Mouse (Mus musculus) MEL (cell line): ENCODE measurements around the gene Acox3.

Experiments
- CTCF ChIP-seq, 3 experiments: IDR thresholded peaks in 2 of 3; conservative IDR thresholded peaks in 1 of 3; 2 replicates each; pipeline ENCODE4 v1.5.1; 2011 to 2012; ENCODE audit warnings: low read length in 3 of 3, low read depth in 2 of 3, mild to moderate bottlenecking in 2 of 3, improper control_type of control experiment in 1 of 3, inconsistent platforms in 1 of 3, mixed read lengths in 1 of 3, moderate library complexity in 1 of 3; ENCODE audit not compliant: control insufficient read depth in 1 of 3, insufficient read depth in 1 of 3, poor library complexity in 1 of 3, severe bottlenecking in 1 of 3
- EP300 ChIP-seq, 2 experiments: IDR thresholded peaks; 2 replicates each; pipeline ENCODE4 v1.6.1; 2011; ENCODE audit warnings: improper control_type of control experiment in 2 of 2, low read length in 2 of 2, low read depth in 1 of 2, mild to moderate bottlenecking in 1 of 2
- MAX ChIP-seq: IDR thresholded peaks from 2 replicates; pipeline ENCODE4 v1.6.1; 2011; ENCODE audit warnings: low read length, improper control_type of control experiment
- POLR2AphosphoS5 ChIP-seq: IDR thresholded peaks from 2 replicates; pipeline ENCODE4 v1.6.1; 2012; ENCODE audit warnings: low read depth, borderline replicate concordance, mild to moderate bottlenecking, inconsistent platforms, low read length, moderate library complexity, mixed read lengths
- RCOR1 ChIP-seq: IDR thresholded peaks from 2 replicates; pipeline ENCODE4 v1.6.1; 2012; ENCODE audit warnings: low read depth, mild to moderate bottlenecking, inconsistent platforms, low read length, improper control_type of control experiment
- SIN3A ChIP-seq: IDR thresholded peaks from 2 replicates; pipeline ENCODE4 v1.6.1; 2012; ENCODE audit warnings: low read length, improper control_type of control experiment, inconsistent platforms
- TBP ChIP-seq: IDR thresholded peaks from 2 replicates; pipeline ENCODE4 v1.8.0; 2011; ENCODE audit warnings: low read depth, low read length, improper control_type of control experiment

- no peak for TF ChIP-seq EP300 (IDR thresholded peaks at IDR 0.05; ENCODE audit: low read depth in 1 of 2, low read length in 2 of 2)
- TF ChIP-seq TBP, result no peak
- TF ChIP-seq POLR2AphosphoS5, result no peak
- TF ChIP-seq CTCF (IDR thresholded peaks at IDR 0.05 in 2 of 3, conservative IDR thresholded peaks at IDR 0.05 in 1 of 3; ENCODE audit: control insufficient read depth in 1 of 3, insufficient read depth in 1 of 3, low read depth in 2 of 3, low read length in 3 of 3, poor library complexity in 1 of 3, severe bottlenecking in 1 of 3), result 0 out of 6 replicates have a peak, but pooled peaks of 1 of the 3 experiments have one; percentile 14
- no peak for TF ChIP-seq SIN3A
- TF ChIP-seq MAX, result no peak
- no peak for TF ChIP-seq RCOR1
These were observed 46.5 kb downstream of the Acox3 start for GRCm38 (mm10) chr5:35629333-35629732.
